Mouse (Mus musculus) heart, adult 2 months (tissue): ENCODE measurements around the gene Rab3il1.

Source experiments
- CTCF ChIP-seq: fragments of 200-600 bp; IDR thresholded peaks from 2 replicates; pipeline ENCODE4 v1.8.1; 2022; ENCODE audit warnings: antibody characterized with exemption, mild to moderate bottlenecking, moderate library complexity
- EP300 ChIP-seq: fragments of 200-500 bp; IDR thresholded peaks from 2 replicates; pipeline ENCODE4 v1.6.1; 2011; ENCODE audit warnings: low read depth, low read length, control low read depth; ENCODE audit not compliant: insufficient read depth

DNA sequence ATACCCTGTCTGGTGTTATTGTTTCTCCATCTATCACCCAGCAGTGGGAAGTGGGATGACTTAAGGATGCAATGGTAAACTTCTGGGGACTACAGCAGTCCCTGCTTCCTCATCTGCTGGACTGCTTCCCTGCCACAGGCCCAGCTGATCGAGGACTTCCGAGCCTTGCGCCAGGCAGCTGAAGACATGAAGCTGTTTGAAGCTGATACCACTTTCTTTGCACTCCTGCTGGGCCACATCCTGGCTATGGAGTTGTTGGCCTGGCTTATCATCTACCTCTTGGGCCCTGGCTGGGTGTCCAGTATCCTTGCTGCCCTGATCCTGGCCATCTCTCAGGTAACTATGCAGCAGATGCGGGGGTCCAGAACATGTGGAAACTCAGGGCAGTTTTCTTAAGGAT lies 51.2 kb downstream of the Rab3il1 start:
- TF ChIP-seq CTCF, result no peak
- TF ChIP-seq EP300, result no peak
